Mouse (Mus musculus): ENCODE measurements around the gene Phf23.

DNA sequence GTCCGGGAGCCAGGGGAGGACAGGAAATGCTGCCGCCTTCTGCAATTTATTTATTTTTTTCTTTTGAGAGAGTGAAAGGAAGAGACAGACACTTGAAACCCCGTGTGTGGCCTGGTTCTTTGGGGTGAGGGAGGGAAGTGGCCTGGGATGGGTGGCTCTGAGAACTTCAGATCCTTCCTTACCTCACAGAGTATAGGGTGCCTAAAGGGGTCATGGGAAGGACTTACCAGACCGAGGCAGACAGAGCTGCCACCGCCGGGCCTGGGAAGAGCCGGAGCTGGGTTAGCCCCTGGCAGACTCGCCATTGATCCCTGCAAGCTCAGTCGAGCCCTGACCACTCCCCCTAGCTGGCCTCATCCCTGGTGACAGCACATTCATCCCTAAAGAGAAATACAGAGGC lies 49.9 kb downstream of the Phf23 start:
- no peak for TF ChIP-seq CTCF (IDR thresholded peaks at IDR 0.05; ENCODE audit: low read depth)
- no peak for TF ChIP-seq EP300 (IDR thresholded peaks at IDR 0.05; ENCODE audit: low read depth)

All from heart, postnatal 0 days (tissue).